ENCODE assay signal across 8 mouse cellular contexts in the genomic region with DNA sequence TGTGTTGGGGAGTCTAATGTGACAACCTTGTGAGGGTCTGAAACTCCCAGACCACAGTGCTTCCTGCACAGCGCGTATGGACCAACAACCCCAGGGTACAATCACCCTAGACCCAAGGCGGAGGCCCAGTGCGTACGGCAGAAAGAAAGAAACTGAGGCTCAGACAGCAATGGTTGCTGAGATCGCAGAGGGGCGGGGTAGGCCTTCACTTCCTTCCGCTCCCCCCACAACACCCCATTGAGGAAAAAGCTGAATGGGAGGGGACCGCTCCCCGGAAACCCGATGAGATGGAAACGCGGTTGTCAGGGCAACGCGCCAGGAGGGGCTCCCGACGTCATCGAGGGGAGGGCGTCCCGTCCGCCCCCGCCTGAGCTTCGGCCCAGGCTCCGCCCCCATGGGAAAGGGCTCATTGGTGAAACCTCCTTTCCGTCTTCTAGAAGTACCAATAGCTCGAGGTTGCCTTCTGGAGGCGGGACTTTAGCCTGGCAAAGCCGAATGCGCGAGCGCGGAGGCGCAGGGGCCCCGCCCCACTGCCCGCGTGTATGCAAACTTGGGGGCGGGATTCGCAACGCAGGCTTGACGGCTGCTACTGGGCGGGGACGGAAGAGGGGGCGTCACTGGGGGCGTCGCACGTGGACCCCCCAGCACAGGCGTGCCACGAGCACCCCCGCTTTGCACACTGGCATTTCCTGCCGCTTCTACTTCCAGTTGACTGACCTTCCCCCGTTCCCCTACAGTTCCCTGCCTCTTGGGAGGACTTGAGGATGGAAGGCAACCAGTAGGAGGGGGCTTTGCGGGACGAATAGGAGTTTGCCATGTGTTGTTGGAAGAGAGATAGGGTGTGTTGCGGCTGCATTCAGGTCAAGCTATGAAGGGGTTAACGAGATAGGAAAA. TPM values are rescaled to one million over a fixed set of nuclear protein-coding genes. Genes with fewer than 3 reads are reported as not detected.
A peak's percentile ranks its signal among the peaks of the same experiment; 100 is the strongest.
DNase-seq lines count a peak whose midpoint lies in the region; ATAC-seq lines count a peak whose summit lies in the region.

No protein-coding gene starts in this region.

- peaks cover 26% of the 10 kb centered on the region for H3K79me2 ChIP-seq in macrophage (ENCODE audit: inconsistent target)

- H3K36me3 ChIP-seq in hindbrain, embryonic 15.5 days, result peaks cover 28% of the 10 kb centered on the region
- H3K36me3 ChIP-seq in macrophage (ENCODE audit: inconsistent target), result peaks cover 20% of the 10 kb centered on the region; the same call in 1 of the 2 replicates

- peak; percentile 99 for DNase-seq in R1 (ENCODE audit: low read depth, low spot score)
- peak; percentile 97 to 99 for DNase-seq in cerebellum, postnatal 25 days
- peak; percentile 93 to 97 for DNase-seq in frontal cortex, postnatal 25 days (ENCODE audit: low spot score in 2 of 2)
- peak; percentile 98 for DNase-seq in left cerebral cortex, adult 18-20 months (ENCODE audit: low spot score in 2 of 2)
- peak; percentile 99 for DNase-seq in right cerebral cortex, adult 18-20 months
- peak; percentile 89 for DNase-seq in urinary bladder, postnatal 10 days (ENCODE audit: low spot score)

- ATAC-seq in hindbrain, embryonic 15.5 days (ENCODE audit: low FRiP score, low read depth), result peak; percentile 88

- H3K9me3 ChIP-seq in hindbrain, embryonic 15.5 days, result no peaks in the 10 kb centered on the region

- peak overlapping the region; percentile 72 for H3K4me2 ChIP-seq in hindbrain, embryonic 15.5 days

- peak overlapping the region; percentile 90 for H3K27ac ChIP-seq in hindbrain, embryonic 15.5 days (replicated peaks)
- peak overlapping the region; percentile 88 for H3K27ac ChIP-seq in macrophage

- peak overlapping the region; percentile 45 for H3K4me3 ChIP-seq in hindbrain, embryonic 15.5 days
- H3K4me3 ChIP-seq in macrophage (ENCODE audit: inconsistent target), result peak overlapping the region; percentile 27

- under 1% methylated on average over 54 of the region's 55 CpGs for WGBS in hindbrain, embryonic 15.5 days
- under 1% methylated on average over 50 of the region's 55 CpGs for WGBS in macrophage (ENCODE audit: missing documents)

- peak overlapping the region; percentile 45 for H3K9ac ChIP-seq in hindbrain, embryonic 15.5 days

- peaks cover 76% of the 10 kb centered on the region for H3K4me1 ChIP-seq in hindbrain, embryonic 15.5 days (replicated peaks)

- no peaks in the 10 kb centered on the region for H3K27me3 ChIP-seq in hindbrain, embryonic 15.5 days

RNA-seq across cellular contexts. Expression of gene Cirbp, which starts 6.0 kb away (rescaled TPM):
- polyA plus RNA-seq in hindbrain, embryonic 15.5 days (2015; fragmentation: Nextera tagmentation; extraction: Ambion mirVana), result 295 and 319 TPM in 2 replicates
- 10 to 100 TPM; 89.7 to 94.6 TPM for total RNA-seq in left cerebral cortex, adult 18-20 months (2021)
- 100 to 1,000 TPM in 11 of 26 experiments, 10 to 100 TPM in 15; 17.6 to 198 (median 86.7) TPM for total RNA-seq in macrophage (2018; cell fraction: chromatin; rRNA removed)
- total RNA-seq in macrophage (2018; cell fraction: cytosol; rRNA removed), result 10 to 100 TPM; 10.1 to 24.5 (median 16.7) TPM
- 10 to 100 TPM; 11.8 to 97.1 (median 35.2) TPM for total RNA-seq in macrophage (2018; cell fraction: nucleus; rRNA removed)
- 17.6 to 31.0 TPM (median 19.0 TPM) in 3 replicates for polyA plus RNA-seq in macrophage (2018)

RNA-seq across cellular contexts. Expression of gene Midn, which starts 11.7 kb away (rescaled TPM):
- 22.6 and 26.0 TPM in 2 replicates for polyA plus RNA-seq in hindbrain, embryonic 15.5 days (2015; fragmentation: Nextera tagmentation; extraction: Ambion mirVana)
- 100 to 1,000 TPM; 105 TPM for total RNA-seq in left cerebral cortex, adult 18-20 months (2021)
- total RNA-seq in macrophage (2018; cell fraction: chromatin; rRNA removed), result 100 to 1,000 TPM in 2 of 26 experiments, 10 to 100 TPM in 24; 13.9 to 126 (median 56.5) TPM
- total RNA-seq in macrophage (2018; cell fraction: cytosol; rRNA removed), result 10 to 100 TPM; 20.5 to 44.1 (median 32.8) TPM
- total RNA-seq in macrophage (2018; cell fraction: nucleus; rRNA removed), result 100 to 1,000 TPM in 2 of 26 experiments, 10 to 100 TPM in 24; 20.4 to 111 (median 44.0) TPM
- 16.3 to 36.3 TPM (median 20.3 TPM) in 3 replicates for polyA plus RNA-seq in macrophage (2018)

RNA-seq across cellular contexts. Expression of gene 1600002K03Rik, which starts 12.9 kb away (rescaled TPM):
- 10.1 and 12.7 TPM in 2 replicates for polyA plus RNA-seq in hindbrain, embryonic 15.5 days (2015; fragmentation: Nextera tagmentation; extraction: Ambion mirVana)
- total RNA-seq in left cerebral cortex, adult 18-20 months (2021), result 1 to 10 TPM; 6.8 to 7.0 TPM
- 1 to 10 TPM in 18 of 26 experiments, not detected in 8; 1.4 to 4.6 (median 2.1) TPM for total RNA-seq in macrophage (2018; cell fraction: chromatin; rRNA removed)
- 10 to 100 TPM; 11.6 to 18.9 (median 13.6) TPM for total RNA-seq in macrophage (2018; cell fraction: cytosol; rRNA removed)
- total RNA-seq in macrophage (2018; cell fraction: nucleus; rRNA removed), result 1 to 10 TPM in 25 of 26 experiments, not detected in 1; 2.4 to 8.5 (median 4.7) TPM
- polyA plus RNA-seq in macrophage (2018), result 4.4 to 19.3 TPM (median 13.3 TPM) in 3 replicates

RNA-seq across cellular contexts. Expression of gene Cbarp, which starts 19.2 kb away (rescaled TPM):
- 61.4 and 71.3 TPM in 2 replicates for polyA plus RNA-seq in hindbrain, embryonic 15.5 days (2015; fragmentation: Nextera tagmentation; extraction: Ambion mirVana)
- 100 to 1,000 TPM; 418 to 437 TPM for total RNA-seq in left cerebral cortex, adult 18-20 months (2021)
- total RNA-seq in macrophage (2018; cell fraction: chromatin; rRNA removed), result 10 to 100 TPM in 3 of 26 experiments, 1 to 10 TPM in 22, under 1 TPM in 1; 0.58 to 13.3 (median 5.5) TPM
- 1 to 10 TPM in 22 of 26 experiments, under 1 TPM in 4; 0.79 to 3.8 (median 1.7) TPM for total RNA-seq in macrophage (2018; cell fraction: cytosol; rRNA removed)
- 10 to 100 TPM in 3 of 26 experiments, 1 to 10 TPM in 23; 2.2 to 12.1 (median 4.5) TPM for total RNA-seq in macrophage (2018; cell fraction: nucleus; rRNA removed)
- 1.9 to 3.0 TPM (median 2.4 TPM) in 3 replicates for polyA plus RNA-seq in macrophage (2018)

RNA-seq across cellular contexts. Expression of gene Efna2, which starts 19.5 kb away (rescaled TPM):
- 29.1 and 33.6 TPM in 2 replicates for polyA plus RNA-seq in hindbrain, embryonic 15.5 days (2015; fragmentation: Nextera tagmentation; extraction: Ambion mirVana)
- total RNA-seq in left cerebral cortex, adult 18-20 months (2021), result 1 to 10 TPM; 7.0 to 8.2 TPM
- 1 to 10 TPM in 3 of 26 experiments, under 1 TPM in 12, not detected in 11; 0.30 to 1.9 (median 0.43) TPM for total RNA-seq in macrophage (2018; cell fraction: chromatin; rRNA removed)
- 1 to 10 TPM in 3 of 26 experiments, under 1 TPM in 23; 0.09 to 1.6 (median 0.25) TPM for total RNA-seq in macrophage (2018; cell fraction: cytosol; rRNA removed)
- 1 to 10 TPM in 5 of 26 experiments, under 1 TPM in 15, not detected in 6; 0.20 to 1.7 (median 0.57) TPM for total RNA-seq in macrophage (2018; cell fraction: nucleus; rRNA removed)
- 0.11 to 0.29 TPM (median 0.26 TPM) in 3 replicates for polyA plus RNA-seq in macrophage (2018)

Comparison
In these comparisons a context has a peak if more than half of its experiments do, and no peak if none do; other contexts are left out.
1. Peak in every context shown above with its lines: DNase-seq, ATAC-seq, H3K4me3 ChIP-seq and H3K27ac ChIP-seq.